Mouse (Mus musculus): ENCODE results near the gene Phf11a.
"Not testable (repeated sequence)": the region's sequence is repeated elsewhere in the genome, so short reads cannot be mapped to it uniquely, and the experiment has no call there.

Gene Phf11a

DNA sequence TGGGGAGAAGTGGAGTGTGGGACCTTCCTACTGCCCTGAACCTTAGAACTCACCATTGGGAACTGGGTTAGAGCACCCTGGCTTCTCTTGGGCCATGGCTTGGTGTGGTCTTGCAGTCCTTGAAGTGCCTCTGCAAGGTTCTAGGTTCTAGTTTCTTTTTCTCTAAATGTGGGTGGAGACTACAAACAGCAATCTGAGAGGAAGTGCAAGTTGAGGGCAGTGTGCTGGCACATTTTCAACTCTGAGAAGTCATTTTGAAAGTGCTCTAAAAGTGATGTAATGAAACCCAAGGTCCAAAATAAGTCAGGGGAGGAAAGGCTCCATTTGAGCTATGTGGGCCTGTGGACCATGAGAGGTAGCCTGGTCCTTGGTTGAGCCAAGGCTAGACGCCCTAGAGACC lies at the start of gene Phf11a:
Gene Phf11a (minus strand): TSS at position 132 of the 400 bp plus-strand sequence.
- not testable (repeated sequence) for DNase-seq (ENCODE audit: low spot score in 2 of 2)

DNA sequence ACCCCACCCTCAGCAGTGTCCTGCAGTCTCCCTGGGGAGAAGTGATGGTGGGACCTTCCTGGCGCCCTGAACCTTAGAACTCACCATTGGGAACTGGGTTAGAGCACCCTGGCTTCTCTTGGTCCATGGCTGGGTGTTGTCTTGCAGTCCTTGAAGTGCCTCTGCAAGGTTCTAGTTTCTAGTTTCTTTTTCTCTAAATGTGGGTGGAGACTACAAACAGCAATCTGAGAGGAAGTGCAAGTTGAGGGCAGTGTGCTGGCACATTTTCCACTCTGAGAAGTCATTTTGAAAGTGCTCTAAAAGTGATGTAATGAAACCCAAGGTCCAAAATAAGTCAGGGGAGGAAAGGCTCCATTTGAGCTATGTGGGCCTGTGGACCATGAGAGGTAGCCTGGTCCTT lies 43.9 kb upstream of the Phf11a start, which contains the start of gene Phf11b:
Gene Phf11b (minus strand): TSS at position 163 of the 400 bp plus-strand sequence.
- not testable (repeated sequence) for DNase-seq (ENCODE audit: low spot score in 2 of 2)

DNA sequence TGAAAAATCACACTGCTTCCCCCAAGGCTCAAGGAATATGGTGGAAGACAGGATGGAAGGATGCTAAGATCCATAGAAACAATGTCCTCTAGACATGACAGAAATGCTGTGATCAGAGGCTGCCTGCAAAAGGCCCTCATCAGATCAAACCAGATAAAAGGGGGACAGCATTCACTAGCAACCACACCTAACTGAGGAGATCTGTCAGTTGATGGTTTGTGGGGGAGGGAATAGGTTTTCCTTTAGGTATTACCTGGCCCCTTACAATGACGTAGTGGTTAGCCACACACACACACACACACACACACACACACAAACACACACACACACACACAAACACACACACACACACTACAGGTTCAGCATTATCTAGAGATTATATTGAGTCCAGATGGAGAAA lies 42.2 kb upstream of the Phf11a start:
- no peak for DNase-seq (ENCODE audit: low spot score in 2 of 2)

DNA sequence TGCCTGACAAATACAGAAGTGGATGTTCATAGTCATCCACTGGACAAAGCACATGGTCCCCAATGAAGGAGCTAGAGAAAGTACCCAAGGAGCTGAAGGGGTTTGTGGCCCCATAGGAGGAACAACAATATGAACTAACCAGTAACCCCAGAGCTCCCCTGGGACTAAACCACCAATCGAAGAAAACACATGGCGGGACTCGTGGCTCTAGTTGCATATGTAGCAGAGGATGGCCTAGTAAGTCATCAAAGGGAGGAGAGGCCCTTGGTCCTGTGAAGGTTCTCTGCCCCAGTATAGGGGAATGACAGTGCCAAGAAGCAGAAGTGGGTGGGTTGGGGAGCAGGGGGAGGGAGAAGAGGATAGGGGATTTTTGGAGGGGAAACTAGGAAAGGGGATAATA lies 38.7 kb upstream of the Phf11a start:
- DNase-seq (ENCODE audit: low spot score in 2 of 2) = not testable (repeated sequence)

DNA sequence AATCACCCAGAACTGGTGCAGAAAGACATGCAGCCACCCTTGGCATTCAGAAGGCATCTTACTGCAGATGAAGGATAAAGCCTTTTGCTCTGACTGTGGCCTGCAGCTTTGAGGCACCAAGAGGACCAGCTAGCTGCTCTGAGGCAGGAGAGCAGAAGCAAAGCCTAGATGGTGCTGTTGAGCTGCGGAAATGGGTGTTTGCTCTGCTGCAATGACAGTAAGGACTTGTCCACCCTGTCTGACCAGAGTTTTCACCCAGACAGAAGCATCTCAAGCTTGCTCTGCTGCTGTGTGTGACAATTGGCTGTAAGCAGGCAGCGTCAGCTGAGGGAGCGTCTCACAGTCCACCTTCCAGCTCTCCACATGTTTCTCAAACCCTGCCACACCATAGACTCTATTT lies 33.2 kb upstream of the Phf11a start:
- DNase-seq (ENCODE audit: low spot score in 2 of 2) = not testable (repeated sequence)

DNA sequence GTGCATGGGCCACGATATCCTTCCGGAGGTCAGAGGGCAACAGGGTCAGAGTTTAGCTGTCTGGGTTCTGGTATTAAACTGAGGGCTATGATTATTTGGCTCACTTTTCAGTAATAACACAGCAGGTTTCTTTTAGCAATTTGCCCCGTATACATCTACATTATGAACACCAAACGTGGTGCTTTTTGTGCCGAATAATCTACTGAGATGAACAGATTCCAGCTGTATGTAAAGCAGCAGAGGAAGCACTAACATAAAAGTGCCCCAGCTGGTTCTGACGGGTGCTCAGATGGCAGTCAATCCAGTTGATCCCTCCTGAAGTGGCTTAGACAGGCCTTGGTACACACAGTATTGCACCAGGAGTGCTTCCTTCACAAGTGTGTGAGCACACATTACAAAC lies 22.6 kb upstream of the Phf11a start:
- DNase-seq (ENCODE audit: low spot score in 2 of 2) = not testable (repeated sequence)

DNA sequence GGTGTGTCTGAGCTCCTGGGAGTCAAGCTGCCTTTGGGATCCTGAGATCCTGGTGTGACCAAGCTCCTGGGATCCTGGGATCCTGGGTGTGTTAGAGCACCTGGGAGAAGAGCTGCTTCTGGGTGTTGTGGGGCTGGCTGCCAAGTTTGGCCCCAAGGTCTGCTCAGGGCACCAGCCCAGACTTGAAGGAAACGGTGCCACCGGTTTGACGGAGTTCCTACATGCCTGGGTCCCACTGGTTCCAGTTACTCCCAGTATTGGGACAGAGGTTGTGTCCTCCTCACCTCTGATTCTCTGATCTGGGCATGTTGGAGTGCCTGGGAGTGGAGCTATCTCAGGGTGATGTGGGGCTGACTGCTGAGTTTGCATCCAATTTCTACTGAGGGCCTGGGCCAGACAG lies 21.7 kb upstream of the Phf11a start:
- not testable (repeated sequence) for DNase-seq (ENCODE audit: low spot score in 2 of 2)

DNA sequence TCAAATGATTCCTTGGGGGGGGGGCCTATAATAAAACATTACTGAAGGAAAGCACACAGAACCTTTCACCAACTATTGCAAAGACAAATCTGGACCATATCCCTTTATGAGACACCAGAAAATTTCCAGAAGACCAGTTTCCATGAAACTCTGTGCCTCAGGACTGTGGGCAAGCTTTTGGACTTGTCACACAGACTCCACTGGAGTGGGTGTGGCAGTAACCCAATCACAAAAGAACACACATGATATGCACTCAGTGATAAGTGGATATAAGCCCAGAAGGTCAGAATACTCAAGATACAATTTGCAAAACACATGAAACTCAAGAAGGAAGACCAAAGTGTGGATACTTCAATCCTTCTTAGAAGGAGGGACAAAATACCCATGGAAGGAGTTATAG lies 5.6 kb downstream of the Phf11a start:
- DNase-seq (ENCODE audit: low spot score in 2 of 2) = not testable (repeated sequence)

DNA sequence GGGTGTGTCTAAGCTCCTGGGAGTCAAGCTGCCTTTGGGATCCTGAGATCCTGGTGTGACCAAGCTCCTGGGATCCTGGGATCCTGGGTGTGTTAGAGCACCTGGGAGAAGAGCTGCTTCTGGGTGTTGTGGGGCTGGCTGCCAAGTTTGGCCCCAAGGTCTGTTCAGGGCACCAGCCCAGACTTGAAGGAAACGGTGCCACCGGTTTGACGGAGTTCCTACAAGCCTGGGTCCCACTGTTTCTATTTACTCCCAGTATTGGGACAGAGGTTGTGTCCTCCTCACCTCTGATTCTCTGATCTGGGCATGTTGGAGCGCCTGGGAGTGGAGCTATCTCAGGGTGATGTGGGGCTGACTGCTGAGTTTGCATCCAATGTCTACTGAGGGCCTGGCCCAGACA lies 22.4 kb downstream of the Phf11a start:
- not testable (repeated sequence) for DNase-seq (ENCODE audit: low spot score in 2 of 2)

DNA sequence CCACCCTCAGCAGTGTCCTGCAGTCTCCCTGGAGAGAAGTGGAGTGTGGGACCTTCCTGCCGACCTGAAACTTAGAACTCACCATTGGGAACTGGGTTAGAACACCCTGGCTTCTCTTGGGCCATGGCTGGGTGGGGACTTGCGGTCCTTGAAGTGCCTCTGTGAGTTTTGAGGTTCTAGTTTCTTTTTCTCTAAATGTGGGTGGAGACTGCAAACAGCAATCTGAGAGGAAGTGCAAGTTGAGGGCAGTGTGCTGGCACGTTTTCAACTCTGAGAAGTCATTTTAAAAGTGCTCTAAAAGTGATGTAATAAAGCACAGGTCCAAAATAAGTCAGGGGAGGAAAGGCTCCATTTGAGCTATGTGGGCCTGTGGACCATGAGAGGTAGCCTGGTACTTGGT lies 37.3 kb downstream of the Phf11a start, which contains the start of gene Gm6904:
Gene Gm6904 (minus strand): TSS at position 161 of the 400 bp plus-strand sequence.
- peak in 1 of 2 experiments; percentile 3 for DNase-seq (ENCODE audit: low spot score in 2 of 2)

DNA sequence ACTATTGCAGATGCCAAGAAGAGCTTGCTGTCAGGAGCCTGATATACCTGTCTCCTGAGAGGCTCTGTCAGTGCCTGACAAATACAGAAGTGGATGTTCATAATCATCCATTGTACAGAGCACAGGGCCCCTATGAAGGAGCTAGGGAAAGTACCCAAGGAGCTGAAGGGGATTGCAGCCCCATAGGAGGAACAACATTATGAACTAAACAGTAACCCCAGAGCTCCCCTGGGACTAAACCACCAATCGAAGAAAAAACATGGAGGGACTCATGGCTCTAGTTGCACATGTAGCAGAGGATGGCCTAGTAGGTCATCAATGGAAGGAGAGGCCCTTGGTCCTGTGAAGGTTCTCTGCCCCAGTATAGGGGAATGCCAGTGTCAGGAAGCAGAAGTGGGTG lies 41.5 kb downstream of the Phf11a start:
- DNase-seq (ENCODE audit: low spot score in 2 of 2) = not testable (repeated sequence)

DNA sequence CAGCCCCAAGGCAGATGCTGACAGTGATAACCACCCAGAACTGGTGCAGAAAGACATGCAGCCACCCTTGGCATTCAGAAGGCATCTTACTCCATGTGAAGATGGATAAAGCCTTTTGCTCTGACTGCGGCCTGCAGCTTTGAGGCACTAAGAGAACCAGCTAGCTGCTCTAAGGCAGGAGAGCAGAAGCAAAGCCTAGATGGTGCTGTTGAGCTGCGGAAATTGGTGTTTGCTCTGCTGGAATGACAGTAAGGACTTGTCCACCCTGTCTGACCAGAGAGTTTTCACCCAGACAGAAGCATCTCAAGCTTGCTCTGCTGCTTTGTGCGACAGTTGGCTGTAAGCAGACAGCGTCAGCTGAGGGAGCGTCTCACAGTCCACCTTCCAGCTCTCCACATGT lies 47.0 kb downstream of the Phf11a start:
- not testable (repeated sequence) for DNase-seq (ENCODE audit: low spot score in 2 of 2)

DNA sequence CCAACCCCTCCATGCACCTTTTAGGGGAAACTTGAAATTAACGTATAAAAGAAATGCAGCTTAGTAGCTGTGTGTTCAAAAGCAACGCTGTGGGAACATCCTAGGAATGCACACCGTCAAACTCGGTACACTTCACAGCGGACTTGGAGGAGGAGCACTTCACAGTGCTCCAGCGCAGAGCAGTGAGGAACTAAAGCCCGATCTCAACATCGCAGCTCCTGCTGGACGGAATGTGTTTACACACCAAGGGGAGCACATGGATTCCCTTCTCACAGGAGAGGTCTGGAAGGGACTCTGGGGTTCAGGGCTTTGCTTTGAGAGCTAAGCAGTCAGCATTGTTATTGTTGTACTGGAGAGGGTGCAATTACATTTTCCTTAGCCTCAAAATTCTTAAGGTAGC lies 63.7 kb downstream of the Phf11a start:
- DNase-seq (ENCODE audit: low spot score in 2 of 2) = no peak

DNA sequence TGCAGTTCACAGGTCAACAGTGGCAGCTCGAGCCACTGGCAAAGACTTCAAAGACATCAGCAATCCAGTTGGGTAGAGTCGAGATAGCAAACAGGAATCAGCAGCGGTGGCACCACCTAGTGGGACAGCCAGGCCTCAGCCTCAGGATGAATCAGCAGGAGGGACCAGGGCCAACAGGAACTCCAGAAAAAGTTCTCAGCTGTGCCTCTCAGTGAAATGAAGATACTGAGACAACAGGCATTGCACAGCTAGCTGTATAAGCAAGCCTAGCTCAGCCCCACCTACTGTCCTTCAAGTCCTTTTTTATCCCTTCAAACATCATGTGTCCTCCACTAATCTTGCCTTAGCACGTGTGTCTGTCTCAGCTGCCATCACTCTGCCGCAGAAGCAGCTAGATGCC lies 65.3 kb downstream of the Phf11a start:
- DNase-seq (ENCODE audit: low spot score in 2 of 2) = no peak

DNA sequence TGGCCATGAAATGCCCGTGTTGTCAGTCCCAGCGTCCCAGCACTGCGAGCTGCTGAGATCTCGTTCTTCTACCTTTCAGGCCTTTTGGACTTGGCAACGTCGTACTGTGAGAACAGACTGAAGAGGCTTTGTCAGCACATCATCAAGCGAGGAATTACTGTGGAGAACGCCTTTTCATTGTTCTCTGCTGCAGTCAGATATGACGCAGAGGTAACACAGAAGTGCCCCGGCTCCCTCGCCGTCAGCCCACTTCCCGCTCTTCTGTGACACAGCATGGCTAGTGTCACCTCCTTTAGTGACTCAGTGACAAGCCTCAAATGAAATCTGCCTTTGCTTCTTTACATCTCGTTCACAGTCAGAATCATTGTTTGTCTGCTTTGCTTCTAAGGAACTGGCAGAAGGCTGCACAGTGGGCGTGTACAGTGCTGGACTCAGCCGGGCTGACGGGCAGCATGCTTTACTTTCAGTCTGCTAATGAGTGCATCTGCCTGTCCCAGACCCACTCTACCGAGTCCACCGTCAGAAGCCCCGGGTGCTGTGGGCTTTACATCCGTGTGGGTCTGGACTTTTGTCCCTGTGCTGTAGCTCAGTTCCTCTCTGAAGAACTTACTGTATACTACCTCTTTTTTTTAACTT lies 66.9 kb downstream of the Phf11a start:
- no peak for DNase-seq (ENCODE audit: low spot score in 2 of 2)

DNA sequence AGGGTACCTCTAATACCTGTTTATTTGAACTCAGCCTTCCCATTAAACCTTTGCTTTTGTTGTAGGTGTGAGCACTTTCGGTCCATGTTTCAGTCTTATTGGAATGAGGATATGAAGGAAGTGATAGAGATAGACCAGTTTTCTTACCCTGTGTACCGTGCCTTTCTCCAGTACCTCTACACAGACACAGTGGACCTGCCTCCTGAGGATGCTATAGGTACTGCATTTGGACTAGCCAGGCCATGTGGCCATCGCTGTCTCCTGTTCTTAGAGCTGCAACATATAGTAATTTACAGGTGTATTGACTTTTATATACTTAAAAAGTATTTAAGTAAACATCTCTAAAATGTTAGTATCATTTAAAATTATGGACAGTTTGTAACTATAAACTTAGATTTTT lies 67.5 kb downstream of the Phf11a start:
- DNase-seq (ENCODE audit: low spot score in 2 of 2) = no peak
